Mouse (Mus musculus): ENCODE data around the gene Pak1.

Pak1 gene

GRCm38 (mm10) chr7:97788190-97788668 lies at the start of gene Pak1:
Pak1 (plus strand) TSS chr7:97788541.
- peak; percentile 82 for DNase-seq

- no peak for DNase-seq
These were observed 47.4 kb upstream of the Pak1 start for GRCm38 (mm10) chr7:97740948-97741347.

GRCm38 (mm10) chr7:97741756-97742291 lies 46.5 kb upstream of the Pak1 start:
- DNase-seq, result no peak

- peak; percentile 67 for DNase-seq
These were observed 43.0 kb upstream of the Pak1 start for GRCm38 (mm10) chr7:97745299-97745698.

- DNase-seq, result no peak
These were observed 41.1 kb upstream of the Pak1 start for GRCm38 (mm10) chr7:97747176-97747707.

- DNase-seq, result peak; percentile 90
These were observed 40.4 kb upstream of the Pak1 start for GRCm38 (mm10) chr7:97747787-97748497.

GRCm38 (mm10) chr7:97748527-97749206 lies 39.7 kb upstream of the Pak1 start:
- DNase-seq, result peak; percentile 58

- DNase-seq, result peak; percentile 65
These were observed 38.8 kb upstream of the Pak1 start for GRCm38 (mm10) chr7:97749207-97750190.

- DNase-seq, result no peak
These were observed 31.1 kb upstream of the Pak1 start for GRCm38 (mm10) chr7:97756967-97757881.

- no peak for DNase-seq
These were observed 23.8 kb upstream of the Pak1 start for GRCm38 (mm10) chr7:97764591-97764990.

GRCm38 (mm10) chr7:97765181-97765962 lies 23.0 kb upstream of the Pak1 start:
- DNase-seq, result no peak

- no peak for DNase-seq
These were observed 22.4 kb upstream of the Pak1 start for GRCm38 (mm10) chr7:97765963-97766347.

- DNase-seq, result no peak
These were observed 21.8 kb upstream of the Pak1 start for GRCm38 (mm10) chr7:97766406-97767166.

- no peak for DNase-seq
These were observed 20.5 kb upstream of the Pak1 start for GRCm38 (mm10) chr7:97767841-97768240.

GRCm38 (mm10) chr7:97769020-97769419 lies 19.3 kb upstream of the Pak1 start:
- DNase-seq, result no peak

- DNase-seq, result no peak
These were observed 17.3 kb upstream of the Pak1 start for GRCm38 (mm10) chr7:97770841-97771620.

- DNase-seq, result no peak
These were observed 13.0 kb upstream of the Pak1 start for GRCm38 (mm10) chr7:97775380-97775779.

- no peak for DNase-seq
These were observed 12.4 kb upstream of the Pak1 start for GRCm38 (mm10) chr7:97775923-97776322.

- DNase-seq, result peak; percentile 34
These were observed 11.2 kb upstream of the Pak1 start for GRCm38 (mm10) chr7:97777191-97777590.

Data from thymus, postnatal 14 days (tissue).